Mouse (Mus musculus): ENCODE data around the gene Dclre1b.

The Dclre1b gene

DNA sequence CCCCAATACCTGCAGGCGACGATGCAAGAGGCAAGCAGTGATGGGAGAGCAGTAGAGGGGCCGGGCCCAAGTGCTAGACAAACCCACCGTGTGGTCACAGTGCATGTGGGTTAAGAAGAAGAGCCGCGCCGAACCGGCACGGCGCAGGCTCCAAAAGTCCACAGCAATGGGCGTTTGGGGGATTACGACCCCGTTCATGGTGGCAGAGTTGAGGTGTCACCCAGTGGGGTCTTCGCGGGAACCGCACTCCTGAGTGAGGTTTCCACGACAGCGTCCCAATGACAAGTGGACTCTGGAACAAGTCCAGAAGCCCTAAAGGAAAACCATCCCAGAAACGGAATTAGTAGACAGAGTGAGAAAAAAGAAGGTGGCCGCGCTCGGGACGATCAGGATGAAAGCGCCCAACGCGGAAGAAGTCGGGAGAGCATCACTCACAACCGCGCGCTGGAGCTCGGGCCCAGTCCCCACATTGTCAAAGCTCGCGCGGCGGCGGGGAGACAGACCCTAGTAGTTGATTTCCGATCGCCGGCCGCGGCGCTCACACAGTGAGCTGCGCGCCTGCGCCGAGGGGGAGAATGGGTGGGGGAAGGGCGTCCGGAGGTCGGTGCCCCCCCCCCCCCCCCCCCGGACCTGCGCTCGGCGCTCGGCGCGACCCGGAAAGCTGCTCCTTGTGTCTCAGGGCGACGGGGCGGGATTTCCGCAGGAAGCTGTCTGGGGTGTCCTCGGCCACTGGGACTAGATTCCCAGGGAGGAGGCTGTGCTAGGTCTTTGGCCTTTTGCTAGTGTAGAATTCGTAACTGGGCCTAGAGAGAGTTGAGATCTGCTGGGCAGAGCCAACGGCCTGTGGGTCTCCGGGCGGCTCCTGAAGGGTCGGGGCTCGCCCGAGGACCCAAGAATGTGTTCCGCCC, at the start of gene Dclre1b, which contains the start of the genes Ap4b1 and Gm43064:
TSS of gene Dclre1b (minus strand) at position 554 of the 908 bp plus-strand sequence.
TSS of gene Ap4b1 (plus strand) at position 630 of the 908 bp plus-strand sequence.
TSS of gene Gm43064 (plus strand) at position 683 of the 908 bp plus-strand sequence.
- in situ Hi-C loops (cut with MboI; ENCODE audit: unreplicated experiment in 2 of 2) = no loop called here

DNA sequence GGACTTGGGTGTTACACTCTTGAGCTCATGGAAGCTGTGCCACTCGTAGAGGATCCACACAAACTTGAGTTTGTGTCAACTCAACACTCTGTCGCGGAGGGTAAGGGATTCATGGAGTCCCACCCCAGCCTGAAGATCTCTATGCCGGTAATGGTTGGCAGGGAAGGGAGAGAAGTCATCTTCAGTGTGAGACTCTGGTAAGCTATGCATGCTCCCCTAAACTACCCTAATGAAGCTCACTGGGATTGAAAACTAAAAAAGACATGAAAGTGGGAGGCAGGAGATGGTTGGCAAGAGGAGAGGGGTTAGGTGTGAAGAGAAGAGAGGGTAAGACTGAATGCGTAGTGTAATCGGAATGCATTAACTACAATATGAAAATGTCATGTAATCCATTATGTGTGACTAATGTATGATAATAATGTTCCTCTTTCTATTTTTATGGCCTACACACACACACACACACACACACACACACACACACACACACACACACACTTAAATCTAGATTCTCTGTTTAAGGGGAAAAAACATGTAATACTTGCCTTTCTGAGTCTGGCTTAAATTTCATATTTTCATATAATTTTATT, 48.8 kb upstream of the Dclre1b start:
- in situ Hi-C loops (cut with MboI; ENCODE audit: unreplicated experiment in 2 of 2) = no loop called here

- in situ Hi-C loops (cut with MboI; ENCODE audit: unreplicated experiment in 2 of 2) = no loop called here
Measured at GRCm38 (mm10) chr3:103857036-103857805, 48.0 kb upstream of the Dclre1b start.

DNA sequence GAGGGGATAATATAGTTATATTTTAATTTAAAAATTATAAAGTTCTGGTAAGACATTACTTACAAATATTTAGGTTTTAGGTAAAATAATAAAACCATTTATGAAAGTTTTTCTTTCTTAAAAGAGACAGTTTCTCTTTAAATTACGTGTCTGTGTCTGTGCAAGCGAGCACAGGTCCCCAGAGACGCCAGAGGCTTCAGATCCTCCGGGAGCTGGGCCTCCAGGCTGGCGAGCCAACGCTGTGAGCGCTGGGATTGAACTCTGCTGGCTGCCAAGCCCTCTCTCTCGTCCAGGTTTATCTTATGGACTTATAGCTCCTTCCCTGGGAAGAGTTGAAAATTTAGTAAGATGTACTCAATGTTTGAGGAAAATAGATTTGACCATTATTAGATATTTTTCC, 44.6 kb upstream of the Dclre1b start:
- in situ Hi-C loops (cut with MboI; ENCODE audit: unreplicated experiment in 2 of 2) = loop anchor here (5.0 kb wide), 1 partner anchor 33 kb away; no protein-coding TSS in a partner anchor

DNA sequence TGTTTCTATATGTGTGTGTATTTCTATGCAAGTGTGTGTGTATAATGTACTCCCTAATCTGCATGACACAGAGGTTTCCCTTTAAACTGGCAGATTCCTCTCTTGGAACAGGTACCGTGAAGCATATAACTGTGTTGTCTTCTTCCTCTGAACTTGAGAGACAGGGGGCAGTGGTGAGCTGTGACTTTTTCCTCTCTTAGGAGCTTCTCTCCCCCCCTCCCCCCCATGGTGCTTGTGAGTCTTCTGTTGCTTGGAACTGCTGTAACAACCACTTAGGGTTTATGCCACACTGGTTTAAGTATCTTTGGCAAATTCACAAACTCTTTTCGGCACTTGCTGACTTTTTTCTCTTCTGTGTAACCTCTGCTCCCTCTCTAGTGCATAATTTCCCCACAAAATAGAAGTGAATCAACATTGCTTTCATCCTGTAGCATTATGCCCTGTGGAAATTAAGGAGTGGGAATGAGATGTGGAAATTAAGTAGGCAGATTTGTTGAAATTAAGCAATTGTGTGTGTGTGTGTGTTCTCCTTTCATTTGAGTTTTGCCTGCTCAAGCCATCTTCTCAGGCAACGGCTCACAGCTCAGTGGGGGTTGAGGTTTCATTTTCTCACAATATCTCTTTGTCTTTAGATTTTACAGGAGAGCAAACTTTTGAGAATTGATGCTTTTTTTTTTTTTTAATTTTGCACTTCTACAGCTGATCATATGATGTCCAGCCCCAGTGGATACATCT, 43.5 kb upstream of the Dclre1b start:
- in situ Hi-C loops (cut with MboI; ENCODE audit: unreplicated experiment in 2 of 2) = loop anchor here (5.0 kb wide), 1 partner anchor 35 kb away; no protein-coding TSS in a partner anchor

DNA sequence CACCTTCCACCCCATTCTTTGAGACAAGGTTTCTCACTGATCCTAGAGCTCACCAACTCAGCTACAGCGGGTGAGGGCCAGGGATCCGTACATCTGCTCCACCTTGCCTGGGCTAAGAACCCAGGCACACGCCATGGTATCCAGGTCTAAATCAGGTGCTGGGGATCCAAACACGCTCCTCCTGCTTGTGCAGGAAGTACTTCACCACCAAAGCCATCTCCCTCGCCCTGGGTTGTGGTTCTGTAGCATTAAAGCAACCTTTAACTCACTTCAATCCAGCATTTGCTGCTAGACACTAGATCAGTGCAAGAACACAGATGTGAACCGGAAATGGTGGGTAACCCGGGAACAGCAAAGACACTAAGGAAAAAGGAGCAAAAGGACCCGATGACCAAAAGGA, 42.6 kb upstream of the Dclre1b start:
- in situ Hi-C loops (cut with MboI; ENCODE audit: unreplicated experiment in 2 of 2) = loop anchor here (5.0 kb wide), 1 partner anchor 35 kb away; no protein-coding TSS in a partner anchor

DNA sequence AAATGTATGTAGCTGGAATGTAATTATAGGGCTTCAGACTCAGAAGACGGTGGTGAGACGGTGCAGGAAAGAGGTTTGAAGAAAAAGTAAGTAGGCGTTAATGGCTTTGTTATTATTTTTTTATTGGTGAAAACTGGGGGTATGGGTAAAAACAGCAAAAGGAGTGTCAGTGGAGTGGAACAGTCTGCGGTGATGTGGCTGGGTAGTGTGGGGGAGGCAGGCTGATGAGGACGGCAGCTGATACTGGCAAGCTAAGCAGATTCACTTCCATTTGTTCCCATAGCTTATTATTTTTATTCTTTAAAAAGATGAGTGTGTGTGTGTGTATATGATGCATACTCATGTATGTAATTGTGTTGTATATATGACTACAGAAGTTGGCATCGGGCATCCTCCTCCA, 42.2 kb upstream of the Dclre1b start:
- in situ Hi-C loops (cut with MboI; ENCODE audit: unreplicated experiment in 2 of 2) = loop anchor here (5.0 kb wide), 1 partner anchor 36 kb away; no protein-coding TSS in a partner anchor

DNA sequence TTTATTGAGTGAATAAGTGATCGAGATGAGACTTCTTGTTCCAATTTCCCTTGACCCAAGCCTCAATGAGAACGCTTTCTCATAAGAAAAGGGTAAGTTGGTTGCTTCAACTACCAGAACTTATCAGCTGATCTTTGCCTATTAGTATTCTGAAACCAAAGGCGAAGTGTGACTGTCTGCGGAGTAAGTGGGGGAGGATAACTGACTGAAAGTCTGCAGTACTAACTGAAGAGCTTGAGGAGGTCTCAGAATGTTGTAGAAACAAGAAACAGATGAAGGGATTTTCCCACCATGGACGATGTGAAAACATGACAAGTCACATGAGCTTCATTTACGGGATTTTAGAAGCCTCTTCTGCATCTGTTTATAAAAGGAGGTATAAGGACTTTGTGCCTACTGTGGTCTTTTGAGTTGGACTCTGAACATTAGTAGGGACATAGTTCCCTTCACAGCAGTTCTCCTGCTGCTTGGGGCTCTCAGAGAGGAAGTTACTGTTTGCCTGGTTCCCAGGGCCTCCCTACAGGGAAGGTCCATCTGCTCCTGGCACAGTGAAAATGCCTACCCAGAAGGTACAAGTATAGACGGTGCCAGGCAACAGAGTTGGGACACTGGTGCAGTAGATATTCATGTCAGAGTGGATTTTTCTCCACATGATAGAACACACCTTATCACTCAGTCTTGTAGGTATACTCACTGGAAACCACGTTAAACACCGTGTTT, 41.6 kb upstream of the Dclre1b start:
- in situ Hi-C loops (cut with MboI; ENCODE audit: unreplicated experiment in 2 of 2) = loop anchor here (5.0 kb wide), 1 partner anchor 36 kb away; no protein-coding TSS in a partner anchor

- in situ Hi-C loops (cut with MboI; ENCODE audit: unreplicated experiment in 2 of 2) = loop anchor here (10.0 to 25.0 kb wide), 3 partner anchors 264 to 846 kb away; no protein-coding TSS in a partner anchor
Measured at GRCm38 (mm10) chr3:103840946-103841345, 31.7 kb upstream of the Dclre1b start.

DNA sequence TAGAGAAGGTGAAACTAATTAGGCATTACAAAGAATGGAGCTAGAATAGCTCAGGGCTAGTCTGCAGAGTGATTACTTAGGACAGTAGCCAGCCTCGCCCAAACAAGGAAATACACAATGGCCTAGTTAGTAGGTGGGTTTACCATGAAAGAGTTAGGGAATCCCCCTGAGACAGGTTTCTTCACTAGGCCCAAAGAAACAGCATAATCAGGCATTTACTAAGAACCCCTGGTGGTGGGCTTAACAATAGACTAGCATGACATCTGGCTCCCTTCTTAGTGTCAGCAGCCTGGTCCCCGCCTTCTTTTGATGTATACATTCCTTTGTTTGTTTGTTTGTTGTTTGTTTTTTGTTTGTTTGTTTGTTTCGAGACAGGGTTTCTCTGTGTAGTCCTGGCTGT, 31.0 kb upstream of the Dclre1b start:
- in situ Hi-C loops (cut with MboI; ENCODE audit: unreplicated experiment in 2 of 2) = loop anchor here (10.0 to 25.0 kb wide), 3 partner anchors 265 to 847 kb away; no protein-coding TSS in a partner anchor

GRCm38 (mm10) chr3:103839711-103840110, 30.5 kb upstream of the Dclre1b start:
- in situ Hi-C loops (cut with MboI; ENCODE audit: unreplicated experiment in 2 of 2) = loop anchor here (10.0 to 25.0 kb wide), 4 partner anchors 45 to 848 kb away; no protein-coding TSS in a partner anchor

- in situ Hi-C loops (cut with MboI; ENCODE audit: unreplicated experiment in 2 of 2) = loop anchor here (10.0 to 25.0 kb wide), 3 partner anchors 48 to 851 kb away; no protein-coding TSS in a partner anchor
Measured at GRCm38 (mm10) chr3:103836453-103836852, 27.2 kb upstream of the Dclre1b start.

DNA sequence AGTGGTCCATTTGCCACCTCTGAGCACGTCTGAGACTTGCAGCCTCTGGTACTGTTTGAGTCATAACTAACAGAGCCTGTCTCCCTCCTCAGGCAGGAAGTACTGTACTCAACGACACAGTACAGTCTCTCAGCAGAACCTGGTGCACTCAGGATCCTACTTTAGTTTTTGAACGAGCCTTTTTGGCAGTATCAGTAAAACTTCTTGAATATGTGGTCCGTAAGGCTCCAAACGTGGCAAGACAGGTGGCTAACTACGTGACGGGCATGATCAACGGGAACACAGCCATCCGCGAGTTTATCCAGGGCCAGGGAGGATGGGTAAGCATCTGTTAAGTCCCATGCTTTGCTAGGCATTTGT, 26.7 kb upstream of the Dclre1b start:
- in situ Hi-C loops (cut with MboI; ENCODE audit: unreplicated experiment in 2 of 2) = loop anchor here (10.0 to 25.0 kb wide), 3 partner anchors 49 to 851 kb away; no protein-coding TSS in a partner anchor

GRCm38 (mm10) chr3:103835272-103835950, 26.2 kb upstream of the Dclre1b start:
- in situ Hi-C loops (cut with MboI; ENCODE audit: unreplicated experiment in 2 of 2) = loop anchor here (10.0 to 25.0 kb wide), 3 partner anchors 49 to 852 kb away; no protein-coding TSS in a partner anchor

- in situ Hi-C loops (cut with MboI; ENCODE audit: unreplicated experiment in 2 of 2) = loop anchor here (10.0 to 25.0 kb wide), 3 partner anchors 51 to 853 kb away; no protein-coding TSS in a partner anchor
Measured at GRCm38 (mm10) chr3:103834001-103834400, 24.8 kb upstream of the Dclre1b start.

- in situ Hi-C loops (cut with MboI; ENCODE audit: unreplicated experiment in 2 of 2) = loop anchor here (10.0 to 25.0 kb wide), 3 partner anchors 52 to 855 kb away; no protein-coding TSS in a partner anchor
Measured at GRCm38 (mm10) chr3:103832426-103832825, 23.2 kb upstream of the Dclre1b start, which contains the start of gene Bcl2l15. Bcl2l15 (plus strand) TSS chr3:103832601.

DNA sequence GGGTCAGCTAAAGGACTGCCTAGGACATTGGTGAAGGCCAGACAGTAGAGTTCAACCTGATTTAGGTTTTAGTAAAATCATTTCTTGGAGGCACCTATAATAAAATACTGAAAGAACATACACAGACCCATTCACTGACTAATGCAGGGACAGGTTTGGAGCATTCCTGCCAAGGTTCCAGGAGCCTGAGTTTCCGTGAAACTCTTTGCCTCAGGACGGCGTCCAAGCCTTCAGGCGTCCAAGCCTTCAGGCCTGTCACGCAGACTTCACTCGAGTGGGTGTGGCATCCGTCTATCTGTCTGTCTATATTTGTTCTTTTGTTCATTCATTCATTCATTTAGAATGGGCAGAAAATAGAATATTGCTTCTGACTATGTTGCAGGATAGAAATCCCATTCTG, 21.9 kb upstream of the Dclre1b start:
- in situ Hi-C loops (cut with MboI; ENCODE audit: unreplicated experiment in 2 of 2) = loop anchor here (10.0 to 25.0 kb wide), 3 partner anchors 54 to 856 kb away; no protein-coding TSS in a partner anchor

- in situ Hi-C loops (cut with MboI; ENCODE audit: unreplicated experiment in 2 of 2) = loop anchor here (10.0 to 25.0 kb wide), 3 partner anchors 54 to 857 kb away; no protein-coding TSS in a partner anchor
Measured at GRCm38 (mm10) chr3:103830681-103831080, 21.4 kb upstream of the Dclre1b start.

Measured in v-Abl transformed pro-B cells (cell line).